Mouse (Mus musculus): ENCODE measurements around the gene Poll. TPM values are rescaled to one million over a fixed set of nuclear protein-coding genes. Genes with fewer than 3 reads are reported as not detected.

Gene Poll
- polyA plus RNA-seq, 1 experiment from 2014 or later = 13.5 TPM

DNA sequence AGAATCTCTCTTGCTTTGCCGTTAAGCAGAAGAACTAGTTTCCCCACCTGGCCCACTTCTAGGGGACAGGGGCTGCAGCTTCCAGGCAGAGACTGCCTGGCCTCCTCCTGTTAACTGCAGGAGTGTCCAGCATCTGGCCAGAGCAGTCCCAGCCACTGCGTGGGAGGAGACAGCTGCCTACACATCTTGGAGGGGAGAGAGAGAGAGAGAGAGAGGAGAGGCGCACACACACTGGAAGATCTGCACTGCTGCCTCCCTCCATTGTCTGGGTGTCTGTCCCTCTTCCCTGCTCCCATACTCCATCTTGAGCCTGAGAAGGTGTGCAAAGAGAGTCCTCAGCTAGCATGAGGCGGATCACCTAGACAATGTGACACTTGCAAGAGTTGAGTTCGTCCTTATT is 31.0 kb downstream of the Poll start:
- no peak for ATAC-seq (ENCODE audit: low FRiP score)

DNA sequence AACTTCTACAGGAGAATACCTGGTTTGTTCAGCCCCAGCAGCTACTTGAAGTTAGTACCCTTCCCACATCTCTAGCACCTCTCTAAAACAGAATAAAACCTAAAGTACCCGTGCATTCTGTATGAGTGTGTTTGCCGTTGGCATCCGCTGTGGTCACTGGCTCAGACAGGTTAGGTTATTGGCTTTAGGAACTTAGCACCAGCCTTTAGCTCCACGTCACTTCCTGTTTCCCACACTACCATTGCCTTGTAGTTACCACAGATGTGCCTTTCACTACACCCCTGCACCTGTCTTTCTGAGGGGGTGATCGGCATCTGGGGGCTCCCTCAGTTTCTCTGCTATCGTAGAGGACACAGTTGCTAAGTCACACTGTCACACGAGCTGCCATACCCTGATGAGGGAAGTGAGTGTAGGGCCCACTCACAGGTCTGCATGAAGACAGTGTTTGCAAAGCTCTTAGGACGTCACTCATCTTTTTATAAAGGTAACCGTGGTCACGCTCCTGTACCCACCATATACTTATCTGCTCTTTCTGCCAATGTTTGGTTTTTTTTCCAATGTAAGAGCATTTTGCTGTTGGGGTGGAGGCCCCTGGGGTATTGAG is 32.3 kb downstream of the Poll start:
- no peak overlapping the region for H3K9ac ChIP-seq

More for the DNA sequence above, 31.0 kb downstream of the Poll start:
- Histone ChIP-seq H3K27me3 (0 out of 2 replicates have a peak, but pooled peaks cover 3% of the 10 kb centered on the region), H3K9me3 (no peaks in the 10 kb centered on the region), H3K27ac (no peak overlapping the region), H3K9ac (no peak overlapping the region), H3K4me2 (no peak overlapping the region), H3K4me1 (replicated peaks) (peaks cover 4% of the 10 kb centered on the region), H3K4me3 (no peak overlapping the region), H3K36me3 (peaks cover 69% of the 10 kb centered on the region)
- 76% methylated on average over 5 of the region's 5 CpGs for WGBS

DNA sequence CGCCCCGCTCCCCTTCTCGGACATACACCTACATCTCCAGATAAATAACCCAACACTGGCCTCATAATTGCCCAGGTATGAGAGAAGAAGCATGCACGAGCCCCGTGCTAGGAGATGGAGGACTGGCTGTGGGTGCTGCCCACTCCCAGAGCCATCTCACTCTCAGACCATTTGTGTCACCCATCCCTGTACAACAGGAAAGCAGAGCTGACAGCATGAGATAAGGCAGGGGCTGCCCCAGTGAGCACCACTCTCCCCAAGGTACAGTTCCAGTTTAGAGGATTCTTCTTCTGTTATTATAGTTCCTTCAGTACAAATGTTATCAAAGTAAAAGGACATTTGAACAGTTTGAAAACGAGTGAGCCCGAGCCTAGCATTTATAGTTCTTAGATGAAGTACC is 32.9 kb downstream of the Poll start:
- WGBS = 92% methylated on average over 7 of the region's 7 CpGs

More for the DNA sequence above, 32.3 kb downstream of the Poll start:
- Histone ChIP-seq H3K27me3 (0 out of 2 replicates have a peak, but pooled peaks cover 3% of the 10 kb centered on the region), H3K4me1 (replicated peaks) (no peaks in the 10 kb centered on the region), H3K36me3 (peaks cover 81% of the 10 kb centered on the region), H3K9me3 (no peaks in the 10 kb centered on the region), H3K4me2 (no peak overlapping the region), H3K4me3 (no peak overlapping the region), H3K27ac (no peak overlapping the region)
- ATAC-seq (ENCODE audit: low FRiP score) = no peak
- WGBS = 95% methylated on average over 10 of the region's 10 CpGs

DNA sequence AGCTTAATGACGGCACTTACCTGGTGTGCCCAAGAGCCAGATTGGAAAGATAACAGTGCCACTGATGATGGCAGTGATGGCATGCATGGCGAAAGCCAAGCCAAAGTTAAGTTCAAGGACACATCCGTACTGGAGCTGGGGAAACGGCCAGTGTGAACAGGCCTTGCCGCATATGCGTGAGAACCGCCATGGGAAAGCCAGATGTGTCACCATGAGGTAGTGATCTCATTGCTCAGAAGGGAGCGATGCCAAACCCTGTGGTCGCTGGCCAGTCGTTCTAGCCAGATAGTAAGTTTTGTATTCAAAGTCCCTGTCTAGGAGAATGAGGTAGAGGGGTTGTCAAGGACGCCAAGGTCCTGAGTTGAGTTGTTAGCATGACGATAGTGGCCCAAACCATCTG is 44.1 kb downstream of the Poll start:
- Histone ChIP-seq H3K9ac (no peak overlapping the region), H3K36me3 (peaks cover 84% of the 10 kb centered on the region), H3K4me2 (no peak overlapping the region), H3K4me1 (replicated peaks) (peaks cover 8% of the 10 kb centered on the region), H3K27ac (no peak overlapping the region), H3K9me3 (no peaks in the 10 kb centered on the region), H3K4me3 (no peak overlapping the region), H3K27me3 (no peaks in the 10 kb centered on the region)
- WGBS = 96% methylated on average over 12 of the region's 12 CpGs
- ATAC-seq (ENCODE audit: low FRiP score) = no peak

More for the DNA sequence above, 32.9 kb downstream of the Poll start:
- no peak overlapping the region for H3K27ac ChIP-seq
- no peak overlapping the region for H3K4me2 ChIP-seq
- 0 out of 2 replicates have a peak, but pooled peaks cover 3% of the 10 kb centered on the region for H3K27me3 ChIP-seq
- H3K4me1 ChIP-seq (replicated peaks) = no peaks in the 10 kb centered on the region
- H3K36me3 ChIP-seq = peaks cover 87% of the 10 kb centered on the region
- ATAC-seq (ENCODE audit: low FRiP score) = no peak
- H3K9me3 ChIP-seq = no peaks in the 10 kb centered on the region
- H3K4me3 ChIP-seq = no peak overlapping the region
- H3K9ac ChIP-seq = no peak overlapping the region

DNA sequence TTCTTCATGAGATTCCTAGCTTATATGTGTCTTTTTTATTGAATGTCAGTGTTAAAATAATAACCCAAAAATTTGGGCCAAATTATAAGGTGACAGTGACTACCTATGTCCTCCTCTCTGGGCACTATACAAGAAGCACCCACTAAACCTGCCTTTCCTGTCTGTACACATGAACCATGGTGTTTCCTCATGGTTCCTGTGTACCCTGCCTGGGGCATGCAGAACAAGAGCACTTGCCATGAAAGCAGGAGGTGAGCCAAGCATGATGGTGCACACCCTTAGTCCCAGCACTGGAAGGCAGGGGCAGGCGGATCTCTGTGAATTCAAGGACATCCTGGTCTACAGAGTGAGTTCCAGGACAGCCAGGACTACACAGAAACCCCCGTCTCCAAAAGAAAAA is 45.0 kb downstream of the Poll start:
- no peaks in the 10 kb centered on the region for H3K9me3 ChIP-seq
- H3K4me2 ChIP-seq = no peak overlapping the region
- peaks cover 13% of the 10 kb centered on the region for H3K4me1 ChIP-seq (replicated peaks)
- H3K4me3 ChIP-seq = no peak overlapping the region
- H3K9ac ChIP-seq = no peak overlapping the region
- H3K27ac ChIP-seq = no peak overlapping the region
- no peaks in the 10 kb centered on the region for H3K27me3 ChIP-seq
- H3K36me3 ChIP-seq = peaks cover 75% of the 10 kb centered on the region
- 83% methylated on average over 2 of the region's 2 CpGs for WGBS
- no peak for ATAC-seq (ENCODE audit: low FRiP score)

DNA sequence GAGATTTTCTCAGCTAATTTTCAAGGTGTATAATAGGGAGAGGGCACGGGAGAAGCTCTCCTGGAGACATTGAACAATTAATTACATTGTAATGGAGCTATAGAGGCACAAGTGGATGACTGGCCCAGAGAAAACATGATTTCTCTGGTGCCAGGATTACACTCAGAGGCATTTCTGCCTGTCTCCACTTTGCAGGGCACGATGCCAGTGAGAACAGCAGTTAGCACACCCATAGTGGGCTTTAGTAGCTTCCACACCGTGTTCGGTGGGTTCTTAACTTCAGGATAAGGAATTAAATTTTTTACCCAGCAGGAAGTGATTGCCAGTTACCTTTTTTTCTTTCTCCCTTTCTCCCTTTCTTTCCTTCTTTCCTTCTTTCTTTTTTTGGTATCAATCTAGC is 48.9 kb downstream of the Poll start:
- H3K36me3 ChIP-seq = peaks cover 42% of the 10 kb centered on the region
- H3K27ac ChIP-seq = peak overlapping the region; percentile 58
- peaks cover 13% of the 10 kb centered on the region for H3K4me1 ChIP-seq (replicated peaks)
- no peak overlapping the region for H3K9ac ChIP-seq
- no peak overlapping the region for H3K4me3 ChIP-seq
- no peak for ATAC-seq (ENCODE audit: low FRiP score)
- no peak overlapping the region for H3K4me2 ChIP-seq
- no peaks in the 10 kb centered on the region for H3K27me3 ChIP-seq
- H3K9me3 ChIP-seq = no peaks in the 10 kb centered on the region
- WGBS = 67% methylated on average over 4 of the region's 4 CpGs

DNA sequence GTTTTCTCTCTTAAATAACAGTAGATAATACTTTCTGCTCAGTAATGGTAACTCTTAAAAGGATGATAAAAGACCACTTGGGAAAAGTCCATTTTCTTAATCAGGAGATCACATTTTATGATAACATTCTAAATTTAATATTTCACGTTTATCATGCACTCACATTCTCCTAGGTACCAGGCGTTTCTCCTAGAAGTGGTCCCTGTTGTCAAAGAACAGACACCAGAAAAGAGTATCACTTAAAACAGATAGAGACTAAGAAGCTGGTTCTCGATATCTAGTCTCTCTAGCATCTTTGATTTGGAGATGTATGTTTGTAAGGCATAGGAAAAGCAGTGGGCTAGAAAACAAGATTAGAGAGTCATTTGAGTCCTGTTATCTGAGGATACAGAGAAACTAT is 49.7 kb downstream of the Poll start:
- no peak overlapping the region for H3K9ac ChIP-seq
- H3K4me1 ChIP-seq (replicated peaks) = peaks cover 13% of the 10 kb centered on the region
- 85% methylated on average over 3 of the region's 3 CpGs for WGBS
- no peak overlapping the region for H3K4me3 ChIP-seq
- H3K27ac ChIP-seq = no peak overlapping the region
- no peak for ATAC-seq (ENCODE audit: low FRiP score)
- H3K27me3 ChIP-seq = no peaks in the 10 kb centered on the region
- H3K36me3 ChIP-seq = peaks cover 35% of the 10 kb centered on the region
- H3K9me3 ChIP-seq = no peaks in the 10 kb centered on the region
- H3K4me2 ChIP-seq = no peak overlapping the region

DNA sequence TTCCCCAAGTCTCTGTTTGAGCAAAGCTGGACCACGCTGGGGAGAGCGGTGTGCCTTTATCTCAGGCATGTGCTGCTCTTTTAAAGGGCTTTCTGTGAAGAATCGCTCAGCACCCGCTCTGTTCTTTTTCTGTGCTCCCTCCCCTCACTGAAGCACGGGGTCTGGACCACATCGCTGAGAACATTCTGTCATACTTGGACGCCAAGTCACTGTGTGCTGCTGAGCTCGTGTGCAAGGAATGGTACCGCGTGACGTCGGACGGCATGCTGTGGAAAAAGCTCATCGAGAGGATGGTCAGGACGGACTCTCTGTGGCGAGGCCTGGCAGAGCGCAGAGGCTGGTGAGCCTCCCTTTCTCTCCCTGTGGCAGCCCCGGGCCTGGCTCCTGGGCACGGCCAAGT is 52.8 kb downstream of the Poll start:
- no peak for ATAC-seq (ENCODE audit: low FRiP score)
- 84% methylated on average over 19 of the region's 19 CpGs for WGBS

DNA sequence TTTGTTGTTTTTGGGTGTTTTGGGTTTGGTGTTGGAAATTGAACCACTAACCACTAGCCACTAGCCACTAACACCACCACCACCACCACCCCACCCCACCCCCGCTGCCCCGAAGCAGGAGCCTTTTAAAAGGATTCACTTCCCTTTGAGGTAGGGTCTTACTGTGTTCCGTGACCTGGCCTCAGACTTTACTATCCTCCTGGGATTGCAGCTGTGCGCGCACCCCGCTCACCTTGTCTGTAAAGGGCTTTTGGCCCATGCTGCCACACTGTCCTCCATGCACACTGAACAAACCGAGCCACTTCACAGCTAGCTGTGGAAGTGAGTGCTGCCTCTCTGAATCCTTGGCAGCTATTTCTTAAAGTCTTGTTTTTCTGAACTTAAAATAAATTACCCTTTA is 54.9 kb downstream of the Poll start:
- no peaks in the 10 kb centered on the region for H3K9me3 ChIP-seq
- H3K4me2 ChIP-seq = no peak overlapping the region
- H3K36me3 ChIP-seq = peaks cover 12% of the 10 kb centered on the region
- no peaks in the 10 kb centered on the region for H3K4me1 ChIP-seq (replicated peaks)
- no peak overlapping the region for H3K27ac ChIP-seq
- H3K9ac ChIP-seq = no peak overlapping the region
- no peaks in the 10 kb centered on the region for H3K27me3 ChIP-seq
- no peak overlapping the region for H3K4me3 ChIP-seq
- WGBS = 81% methylated on average over 7 of the region's 7 CpGs
- ATAC-seq (ENCODE audit: low FRiP score) = no peak

More for the DNA sequence above, 52.8 kb downstream of the Poll start:
- H3K4me3 ChIP-seq = no peak overlapping the region
- H3K9me3 ChIP-seq = no peaks in the 10 kb centered on the region
- H3K36me3 ChIP-seq = peaks cover 19% of the 10 kb centered on the region
- peaks cover 13% of the 10 kb centered on the region for H3K4me1 ChIP-seq (replicated peaks)
- H3K27ac ChIP-seq = no peak overlapping the region
- H3K4me2 ChIP-seq = no peak overlapping the region
- H3K9ac ChIP-seq = no peak overlapping the region
- no peaks in the 10 kb centered on the region for H3K27me3 ChIP-seq

Other genes with a start within 250 kb of the Poll start
- 67.5 and 71.6 TPM in 2 replicates for gene Btrc, start 196.8 kb downstream of the Poll start, polyA plus RNA-seq (2015; fragmentation: Nextera tagmentation; extraction: Ambion mirVana)
- gene Gm17018, start 84 bp upstream of the Poll start, polyA plus RNA-seq (2015; fragmentation: Nextera tagmentation; extraction: Ambion mirVana) = 61.8 and 73.4 TPM in 2 replicates
- gene Fbxw4, start 99.8 kb upstream of the Poll start, polyA plus RNA-seq (2015; fragmentation: Nextera tagmentation; extraction: Ambion mirVana) = 3.6 and 4.2 TPM in 2 replicates
- gene Fgf8, start 182.4 kb upstream of the Poll start, polyA plus RNA-seq (2015; fragmentation: Nextera tagmentation; extraction: Ambion mirVana) = 0.44 and 0.95 TPM in 2 replicates
- 5.3 and 6.5 TPM in 2 replicates for gene Npm3, start 189.1 kb upstream of the Poll start, polyA plus RNA-seq (2015; fragmentation: Nextera tagmentation; extraction: Ambion mirVana)
- gene Mgea5, start 223.3 kb upstream of the Poll start, polyA plus RNA-seq (2015; fragmentation: Nextera tagmentation; extraction: Ambion mirVana) = 86.8 and 88.0 TPM in 2 replicates